Mouse (Mus musculus): ENCODE results near the gene Npas4.

- TF ChIP-seq GATA1 (IDR thresholded peaks at IDR 0.05; ENCODE audit: borderline replicate concordance, low read length) (no peak), CTCF (IDR thresholded peaks at IDR 0.05; ENCODE audit: low read depth, low read length) (no peak)
Observed at GRCm38 (mm10) chr19:4989434-4990255, 471 bp downstream of the Npas4 start.
